Mouse (Mus musculus) testis, adult 2 months (tissue): Measurements from ENCODE around the gene Rbks. TPM values are rescaled to one million over a fixed set of nuclear protein-coding genes. Genes with fewer than 3 reads are reported as not detected.
"Not testable (repeated sequence)": the region's sequence is repeated elsewhere in the genome, so short reads cannot be mapped to it uniquely, and the experiment has no call there.

Experiments used
- H3K27ac ChIP-seq: fragments of 200-500 bp; 2 replicates; pipeline ENCODE4 v1.5.1; 2012; ENCODE audit warnings: low read depth, low read length; ENCODE audit not compliant: control insufficient read depth, insufficient read depth
- H3K27me3 ChIP-seq: fragments of 200-500 bp; 2 replicates; pipeline ENCODE4 v1.6.1; 2012; ENCODE audit warnings: mild to moderate bottlenecking, low read length, moderate library complexity; ENCODE audit not compliant: control insufficient read depth, insufficient read depth
- H3K36me3 ChIP-seq: fragments of 200-500 bp; 2 replicates; pipeline ENCODE4 v1.6.1; 2012; ENCODE audit warnings: mild to moderate bottlenecking, low read length; ENCODE audit not compliant: control insufficient read depth, insufficient read depth
- H3K4me1 ChIP-seq: fragments of 200-500 bp; 2 replicates; pipeline ENCODE4 v1.6.1; 2012; ENCODE audit warnings: low read length; ENCODE audit not compliant: control insufficient read depth, insufficient read depth
- H3K4me3 ChIP-seq: fragments of 200-500 bp; 2 replicates; pipeline ENCODE4 v1.5.1; 2012; ENCODE audit warnings: low read depth, mild to moderate bottlenecking, low read length, moderate library complexity, mixed read lengths; ENCODE audit not compliant: control insufficient read depth
- CTCF ChIP-seq: fragments of 200-500 bp; IDR thresholded peaks from 2 replicates; pipeline ENCODE4 v1.5.1; 2012; ENCODE audit warnings: low read depth, mild to moderate bottlenecking, inconsistent platforms, low read length, moderate library complexity; ENCODE audit not compliant: control insufficient read depth, insufficient read depth, insufficient replicate concordance
- POLR2A ChIP-seq: fragments of 200-500 bp; IDR thresholded peaks from 2 replicates; pipeline ENCODE4 v1.6.1; 2012; ENCODE audit warnings: low read depth, mild to moderate bottlenecking, inconsistent platforms, low read length, moderate library complexity; ENCODE audit not compliant: control insufficient read depth
- polyA plus RNA-seq: library from polyadenylated mRNA; depleted of rRNA; stranded (reverse); fragments of >200 nt; gene quantifications from 2 replicates; pipeline ENCODE4 v1.2.3, GENCODE M21; 2012

The Rbks gene
- polyA plus RNA-seq, 1 experiment, result 19.4 TPM

- no peaks in the 10 kb centered on the region for H3K36me3 ChIP-seq
- no peak overlapping the region for H3K4me3 ChIP-seq
- peaks cover 3% of the 10 kb centered on the region for H3K4me1 ChIP-seq
- no peak for TF ChIP-seq POLR2A
- no peak for TF ChIP-seq CTCF
- no peak overlapping the region for H3K27ac ChIP-seq
- H3K27me3 ChIP-seq, result no peaks in the 10 kb centered on the region
Observed at GRCm38 (mm10) chr5:31595868-31596267, 101.6 kb downstream of the Rbks start.

GRCm38 (mm10) chr5:31591122-31591521 is 106.3 kb downstream of the Rbks start:
- Histone ChIP-seq H3K27ac (no peak overlapping the region), H3K4me1 (no peaks in the 10 kb centered on the region), H3K27me3 (no peaks in the 10 kb centered on the region), H3K4me3 (no peak overlapping the region), H3K36me3 (no peaks in the 10 kb centered on the region)
- no peak for TF ChIP-seq CTCF
- TF ChIP-seq POLR2A, result no peak

- H3K36me3 ChIP-seq, result no peaks in the 10 kb centered on the region
- no peak overlapping the region for H3K4me3 ChIP-seq
- no peak overlapping the region for H3K27ac ChIP-seq
- no peaks in the 10 kb centered on the region for H3K27me3 ChIP-seq
- no peaks in the 10 kb centered on the region for H3K4me1 ChIP-seq
- TF ChIP-seq POLR2A (no peak), CTCF (no peak)
Observed at GRCm38 (mm10) chr5:31589711-31590319, 107.6 kb downstream of the Rbks start.

GRCm38 (mm10) chr5:31588672-31589071 is 108.8 kb downstream of the Rbks start:
- not testable (repeated sequence) for H3K36me3 ChIP-seq, H3K4me1 ChIP-seq, H3K27me3 ChIP-seq, H3K27ac ChIP-seq, H3K4me3 ChIP-seq
- peak; percentile 57; the same call in 1 of the 2 replicates for TF ChIP-seq CTCF

- H3K27ac ChIP-seq, result no peak overlapping the region
- no peaks in the 10 kb centered on the region for H3K4me1 ChIP-seq
- H3K27me3 ChIP-seq, result no peaks in the 10 kb centered on the region
- no peaks in the 10 kb centered on the region for H3K36me3 ChIP-seq
- H3K4me3 ChIP-seq, result no peak overlapping the region
- no peak for TF ChIP-seq POLR2A
- TF ChIP-seq CTCF, result no peak
Observed at GRCm38 (mm10) chr5:31588016-31588415, 109.4 kb downstream of the Rbks start.

GRCm38 (mm10) chr5:31585526-31585925 is 111.9 kb downstream of the Rbks start:
- H3K36me3 ChIP-seq, result no peaks in the 10 kb centered on the region
- TF ChIP-seq CTCF (no peak), POLR2A (no peak)
- no peaks in the 10 kb centered on the region for H3K4me1 ChIP-seq
- H3K4me3 ChIP-seq, result no peak overlapping the region
- H3K27ac ChIP-seq, result no peak overlapping the region
- no peaks in the 10 kb centered on the region for H3K27me3 ChIP-seq

GRCm38 (mm10) chr5:31583261-31583660 is 114.2 kb downstream of the Rbks start:
- no peak for TF ChIP-seq POLR2A
- TF ChIP-seq CTCF, result no peak
- no peaks in the 10 kb centered on the region for H3K27me3 ChIP-seq

GRCm38 (mm10) chr5:31581932-31582331 is 115.5 kb downstream of the Rbks start:
- H3K4me1 ChIP-seq, result no peaks in the 10 kb centered on the region
- TF ChIP-seq CTCF, result no peak
- TF ChIP-seq POLR2A, result no peak
- no peaks in the 10 kb centered on the region for H3K27me3 ChIP-seq
- H3K27ac ChIP-seq, result no peak overlapping the region
- H3K36me3 ChIP-seq, result no peaks in the 10 kb centered on the region
- no peak overlapping the region for H3K4me3 ChIP-seq

More at GRCm38 (mm10) chr5:31583261-31583660, 114.2 kb downstream of the Rbks start:
- Histone ChIP-seq H3K4me1 (no peaks in the 10 kb centered on the region), H3K4me3 (no peak overlapping the region), H3K27ac (no peak overlapping the region), H3K36me3 (no peaks in the 10 kb centered on the region)
